Mouse (Mus musculus) c-Kit-positive CD71-positive TER-119-negative erythroid progenitor cells, embryonic 14.5 days (primary cell): ENCODE results near the gene Robo2.

Experiments used
- DNase-seq: peaks from one replicate; pipeline ENCODE4 v3.0.0-alpha.2; 2013; ENCODE audit warnings: low read depth

Robo2 gene

DNA sequence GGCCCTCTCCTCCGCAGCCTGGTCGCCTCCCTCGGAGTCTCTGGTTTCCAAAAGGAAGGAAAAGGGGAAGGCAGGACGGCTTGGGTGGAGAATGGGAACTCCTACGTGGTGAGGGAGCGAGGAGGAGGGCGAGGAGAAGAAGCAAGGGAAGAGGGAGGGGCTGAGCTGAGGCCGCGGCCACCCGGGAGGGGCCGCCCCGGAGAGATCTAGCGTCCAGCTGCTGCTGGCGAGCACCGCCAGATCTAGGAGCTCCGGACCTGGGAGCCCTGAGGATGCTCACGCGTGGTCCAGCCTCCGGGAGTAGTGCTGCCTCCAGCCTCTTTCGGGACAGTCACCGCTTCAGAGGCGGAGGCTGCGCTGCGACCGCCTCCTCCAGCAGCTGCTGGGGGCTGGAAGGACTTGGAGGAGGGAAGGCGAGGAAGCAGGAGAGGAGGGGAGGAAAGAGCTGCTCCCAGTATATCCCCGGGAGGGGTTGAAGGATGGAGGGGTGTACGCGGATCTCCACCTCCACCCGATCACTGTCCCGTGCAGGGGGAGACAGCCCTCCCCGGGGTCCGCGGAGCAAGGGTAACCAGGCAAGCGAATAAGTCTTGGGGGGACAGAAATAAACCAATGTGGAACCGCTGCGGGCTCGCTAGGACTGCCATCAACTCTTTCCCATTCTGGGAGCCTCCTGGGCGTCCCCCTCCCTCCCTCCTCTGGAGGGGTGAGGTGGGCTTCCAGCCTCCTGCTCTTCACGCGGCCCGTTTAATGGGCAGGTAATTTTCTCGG, at the start of gene Robo2:
Robo2 (minus strand) TSS at position 345 of the 771 bp plus-strand sequence.
- DNase-seq = no peak

DNA sequence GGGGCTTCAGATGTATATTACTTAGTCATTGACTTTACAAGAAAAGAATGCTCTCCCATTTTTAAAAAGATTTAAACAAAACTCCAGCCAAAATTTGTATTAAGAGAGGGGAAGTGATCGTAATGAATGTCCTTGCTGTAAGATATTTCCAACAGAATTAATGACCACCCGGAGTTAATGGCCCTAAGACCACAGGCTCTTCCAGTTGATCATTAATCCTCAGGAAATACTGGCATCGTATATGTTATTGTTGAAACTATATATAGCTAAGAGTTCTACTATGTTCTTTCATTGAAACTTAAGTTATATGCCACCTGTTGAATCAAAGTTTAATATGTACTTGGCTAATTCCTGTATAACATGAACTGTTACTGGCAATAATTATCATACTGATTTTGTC, 46.5 kb upstream of the Robo2 start:
- no peak for DNase-seq

DNA sequence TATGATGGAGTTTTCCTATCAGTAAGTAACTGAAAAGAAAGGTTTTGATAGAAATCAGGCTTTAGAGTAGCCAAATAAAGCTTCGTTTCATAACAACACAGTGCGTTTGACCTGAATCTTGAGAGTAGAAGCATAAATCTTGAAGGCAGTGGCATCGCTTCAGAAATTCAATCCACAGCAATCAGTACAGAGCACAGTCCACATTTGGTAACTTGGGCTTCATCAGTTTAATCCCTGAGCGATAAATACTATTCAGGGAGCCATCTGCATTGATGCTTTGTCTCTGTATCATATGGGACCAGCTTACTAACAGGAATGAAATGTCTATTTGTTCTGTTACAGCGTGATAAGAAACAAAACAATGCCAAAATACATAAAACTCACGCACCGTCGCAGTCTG, 46.1 kb upstream of the Robo2 start:
- no peak for DNase-seq

DNA sequence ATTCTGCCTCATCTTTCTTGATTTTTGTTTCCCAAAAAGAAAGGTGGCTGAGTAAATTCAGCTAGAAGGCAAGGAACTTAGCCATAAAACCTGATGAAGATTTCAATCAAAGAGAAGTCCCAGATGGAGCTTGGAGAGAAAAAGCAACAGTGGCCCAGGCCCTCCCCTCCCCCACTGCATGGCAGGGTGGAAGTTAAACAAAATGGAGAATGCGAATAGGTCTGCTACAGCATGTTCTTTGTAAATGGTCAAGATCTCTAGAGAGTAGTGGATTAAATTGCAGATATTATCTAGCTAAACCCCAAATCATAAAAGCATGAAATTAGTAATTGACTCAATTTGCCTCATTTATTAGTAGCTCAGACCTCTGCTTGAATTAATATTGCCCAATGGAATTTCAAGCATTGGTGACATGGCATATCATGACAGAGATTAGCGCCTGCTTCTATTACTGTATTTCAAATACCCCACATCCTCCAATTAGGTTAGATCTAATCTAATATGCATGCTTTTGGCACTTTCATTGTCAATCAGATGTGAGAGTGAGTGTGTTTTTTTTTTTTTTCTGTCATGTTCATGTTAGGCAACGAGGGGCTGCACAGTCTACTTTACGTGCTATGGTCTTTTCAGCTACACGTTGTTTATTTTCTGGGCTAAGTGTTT, 45.3 kb upstream of the Robo2 start:
- DNase-seq = no peak

DNA sequence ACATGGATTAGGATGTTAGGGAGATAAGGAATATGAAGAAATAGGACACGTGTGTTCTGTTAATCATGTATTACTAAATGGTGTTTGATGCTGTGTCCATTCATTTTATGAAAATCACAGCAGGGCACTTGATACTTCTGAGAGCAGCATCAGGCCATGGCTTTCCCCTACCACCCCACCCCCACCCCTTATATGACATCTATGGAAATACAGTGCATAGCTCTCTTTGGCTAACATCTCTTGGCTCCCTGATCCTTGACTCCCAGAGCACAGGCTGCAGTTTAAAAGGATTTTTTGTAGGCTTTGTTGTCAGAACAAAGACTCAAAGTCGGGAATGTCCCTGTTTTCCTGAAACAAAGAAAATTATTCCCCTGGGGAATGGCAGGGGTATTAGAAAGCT, 43.6 kb upstream of the Robo2 start:
- DNase-seq = no peak

DNA sequence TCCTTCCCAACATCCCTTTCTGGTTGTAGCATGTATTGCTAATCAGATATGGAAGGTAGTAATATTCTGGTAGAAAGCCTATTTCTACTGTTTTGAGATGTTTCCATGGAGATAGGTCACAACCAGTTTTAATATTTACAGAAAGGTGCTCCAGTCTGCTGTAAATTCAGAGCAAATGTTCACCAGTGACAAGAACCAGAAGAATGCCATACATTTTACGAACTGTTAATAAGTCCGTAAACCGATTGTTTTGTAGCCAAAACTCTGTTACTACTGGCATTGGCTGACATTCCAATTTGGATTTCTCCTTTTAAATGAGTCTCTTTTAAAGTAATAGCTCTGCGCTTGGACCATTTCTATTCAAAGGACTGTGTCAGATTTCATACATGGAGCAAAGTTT, 36.4 kb upstream of the Robo2 start:
- DNase-seq = no peak

DNA sequence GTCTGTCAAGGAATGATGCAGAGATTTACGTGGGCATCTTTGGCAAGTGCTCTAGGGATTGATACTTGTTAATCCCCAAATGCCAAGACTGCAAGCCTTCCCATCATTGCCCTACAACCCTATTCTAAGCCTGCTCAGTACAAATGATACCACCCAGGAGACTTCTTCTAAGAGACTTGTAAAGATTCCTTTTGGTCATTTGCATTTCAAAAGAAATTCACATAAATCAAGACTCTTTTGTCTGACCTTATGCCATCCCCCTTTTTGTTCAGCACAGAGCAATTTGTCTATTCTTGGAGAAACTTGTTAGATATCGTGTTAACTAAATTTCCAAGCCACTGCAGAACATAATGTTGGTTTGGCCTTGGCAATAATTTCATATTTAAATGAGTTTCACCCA, 15.4 kb upstream of the Robo2 start:
- DNase-seq = no peak

DNA sequence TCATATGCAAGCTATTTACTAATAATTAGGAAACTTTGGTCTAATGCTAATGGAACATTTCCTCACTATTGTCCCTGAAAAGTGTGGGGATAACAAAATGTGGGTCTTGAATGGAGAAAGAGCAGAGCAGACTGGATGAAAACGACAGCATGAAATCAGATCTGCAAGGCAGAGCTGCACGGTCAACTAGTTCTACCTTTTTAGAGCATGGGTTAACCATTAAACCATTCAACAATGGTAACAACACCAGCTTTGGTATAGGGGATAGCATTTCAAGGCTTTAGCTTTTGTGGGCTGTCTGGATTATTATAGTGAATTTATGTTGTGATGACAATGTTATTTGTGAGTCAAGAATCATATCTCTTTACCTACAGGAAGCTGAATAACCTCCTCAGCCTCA, 8.7 kb upstream of the Robo2 start:
- no peak for DNase-seq

DNA sequence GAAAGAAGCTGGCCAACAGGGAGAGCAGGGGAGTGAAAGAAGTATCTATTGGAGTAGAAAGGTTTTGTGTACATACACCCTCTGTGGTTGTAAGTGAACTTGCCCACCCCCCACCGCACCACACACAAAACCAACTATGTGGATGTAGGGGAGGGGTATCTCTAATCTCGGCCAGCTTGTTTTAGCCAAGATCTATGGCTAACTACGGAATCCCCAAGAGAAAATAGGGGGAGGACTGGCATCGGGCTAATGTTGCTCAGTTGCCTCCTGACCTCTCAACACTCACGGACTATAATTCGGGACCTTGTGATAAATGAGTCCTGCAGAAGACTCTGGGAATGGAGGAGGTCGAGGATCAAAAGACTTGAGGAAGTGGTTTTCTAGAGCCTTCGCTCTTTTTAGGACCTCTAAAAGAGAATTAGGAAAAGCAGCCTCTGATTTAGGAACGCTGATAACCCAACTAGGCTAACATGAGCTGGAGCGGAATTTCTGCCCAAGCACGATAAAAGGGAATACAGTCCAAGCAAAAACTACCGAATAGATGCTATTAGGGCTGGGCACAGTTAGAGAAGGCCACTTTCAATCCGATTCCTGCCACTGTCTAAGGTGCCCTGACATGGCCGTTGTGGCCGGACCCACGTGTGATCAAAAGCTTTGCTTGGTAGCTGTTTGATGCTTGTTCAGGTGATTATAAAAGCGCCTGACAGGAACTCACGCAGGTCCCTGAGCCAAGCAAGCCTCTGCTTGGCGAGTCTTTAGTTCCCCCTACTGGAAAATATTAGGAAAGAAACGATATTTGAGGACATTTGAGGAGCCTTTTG, 1.1 kb upstream of the Robo2 start:
- no peak for DNase-seq

DNA sequence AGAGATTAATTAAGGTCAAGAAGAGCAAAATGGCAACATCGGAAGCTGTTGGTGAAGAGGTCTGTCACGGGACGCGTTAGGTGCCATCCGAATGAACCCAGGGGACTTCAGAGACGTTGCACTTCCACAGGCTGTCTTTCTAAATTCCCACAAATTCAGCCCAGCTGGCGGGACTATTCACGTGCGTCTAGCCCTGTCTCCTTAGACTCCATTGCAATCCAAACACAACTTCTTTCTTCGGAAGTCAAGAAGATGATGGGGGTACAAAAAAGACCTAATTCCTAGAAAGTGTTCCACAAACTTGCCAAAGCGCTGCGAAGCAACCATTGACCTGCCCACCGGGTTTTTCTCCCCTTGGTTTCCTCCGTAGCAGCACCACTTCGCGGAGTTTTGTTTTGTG, 604 bp downstream of the Robo2 start:
- DNase-seq = no peak

DNA sequence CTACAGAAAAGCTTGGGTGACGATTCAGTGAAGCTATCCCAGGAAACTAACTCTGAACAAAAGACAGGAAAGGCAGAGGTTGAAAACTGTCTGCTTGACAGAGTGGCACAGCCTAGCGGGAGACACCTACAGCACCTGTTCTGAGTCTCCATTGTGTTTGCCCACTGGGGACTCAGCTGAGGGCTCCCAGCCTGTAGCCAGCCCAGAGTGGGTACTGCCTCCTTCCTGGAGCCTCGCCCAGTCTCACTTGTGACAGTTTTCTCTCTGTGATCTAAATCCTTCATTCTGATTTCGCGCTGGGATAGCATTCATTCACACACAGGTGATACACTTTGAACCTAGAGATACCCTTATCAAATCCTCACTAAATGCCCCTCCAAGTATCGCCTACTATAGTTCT, 1.5 kb downstream of the Robo2 start:
- no peak for DNase-seq

DNA sequence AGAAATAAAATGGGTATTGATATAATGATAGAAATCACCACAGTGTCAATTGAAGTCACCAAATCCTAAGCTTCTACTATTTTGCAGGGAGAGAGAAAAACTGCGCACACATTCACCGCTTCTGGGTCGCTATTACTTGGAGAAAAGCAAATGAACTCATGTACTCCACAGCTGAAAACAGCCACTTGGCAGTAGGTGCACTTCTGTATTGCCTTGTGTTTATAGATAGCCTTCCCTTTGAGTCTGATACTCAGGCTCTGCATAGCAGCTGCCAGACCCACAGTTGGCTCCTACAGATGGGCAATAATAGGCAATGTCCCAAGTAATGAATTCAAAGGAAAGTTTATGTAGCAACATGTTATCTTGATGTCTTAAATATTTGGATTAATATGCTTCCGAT, 2.1 kb downstream of the Robo2 start:
- DNase-seq = no peak

DNA sequence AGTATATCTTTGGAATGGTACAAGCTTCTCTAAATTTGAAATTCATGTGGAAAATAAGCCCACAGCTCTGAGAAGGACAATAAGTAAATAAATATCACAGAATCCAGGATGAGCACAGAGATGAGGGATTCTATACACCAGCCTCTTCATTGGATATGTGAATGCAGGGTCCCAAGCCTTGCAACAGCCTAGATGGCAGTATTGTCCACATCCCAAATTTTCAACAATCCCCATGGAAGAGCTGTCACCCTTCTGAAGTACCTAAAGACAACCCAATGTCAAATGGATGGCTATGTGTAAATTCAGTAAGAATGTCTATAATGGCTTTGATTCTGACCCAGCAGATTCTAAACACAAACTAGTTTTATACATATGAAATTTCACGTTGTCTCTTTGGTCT, 3.1 kb downstream of the Robo2 start:
- DNase-seq = no peak

DNA sequence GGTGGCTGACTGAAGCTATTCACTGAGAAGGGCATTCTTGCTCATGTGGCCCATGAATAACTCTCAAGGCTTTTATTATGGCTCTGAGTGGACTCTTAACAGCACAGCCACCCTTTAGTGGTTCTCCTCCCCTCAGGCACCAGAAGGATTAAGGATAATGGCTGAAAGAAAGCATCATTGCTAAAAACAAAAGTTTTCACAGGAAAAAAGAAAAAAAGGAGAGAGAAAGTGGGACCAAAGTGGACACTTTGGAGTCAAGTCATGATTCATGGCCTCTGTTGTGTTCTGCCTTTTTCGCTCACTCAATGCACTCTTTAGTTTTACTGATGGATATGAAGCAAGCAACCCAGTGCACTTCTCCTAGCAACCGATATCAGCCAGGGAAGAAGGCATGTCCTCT, 14.3 kb downstream of the Robo2 start:
- no peak for DNase-seq

DNA sequence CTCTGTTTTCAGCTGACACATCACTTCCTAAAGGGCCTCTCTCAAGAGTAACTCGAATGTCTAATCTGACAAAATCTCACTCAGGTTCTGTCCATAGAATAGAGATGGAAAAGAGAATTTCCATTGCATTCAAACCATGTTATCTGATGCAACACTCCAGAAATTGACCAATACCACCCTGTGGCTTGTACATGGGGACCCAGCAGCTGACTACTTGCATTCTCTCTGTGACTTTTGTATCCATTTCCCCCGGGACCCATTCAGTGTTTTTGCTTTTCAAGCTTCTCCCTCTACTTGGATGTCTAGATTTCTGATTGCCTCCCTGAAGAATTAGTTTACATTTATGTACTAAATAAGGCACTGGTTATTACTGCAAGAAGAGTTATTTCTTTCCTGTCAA, 15.9 kb downstream of the Robo2 start:
- DNase-seq = no peak

DNA sequence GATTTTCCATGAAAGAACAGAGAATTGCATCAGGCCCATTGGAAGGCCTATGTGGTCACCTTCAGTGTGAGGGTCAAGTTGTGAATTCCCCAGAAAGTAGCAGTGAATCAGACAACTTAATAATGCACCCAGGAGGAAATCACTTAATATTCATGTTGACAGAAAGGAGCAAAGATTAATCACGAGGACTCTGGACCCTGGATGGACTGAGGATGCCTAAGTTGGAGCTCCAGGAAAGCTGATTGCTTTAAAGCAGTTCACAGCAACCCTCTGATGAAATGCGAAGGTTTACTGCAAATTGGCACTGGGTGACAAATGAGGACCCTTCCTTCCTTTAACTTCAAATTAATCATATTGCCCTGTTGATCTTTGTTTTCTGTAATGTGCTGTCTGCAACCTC, 32.2 kb downstream of the Robo2 start:
- no peak for DNase-seq

DNA sequence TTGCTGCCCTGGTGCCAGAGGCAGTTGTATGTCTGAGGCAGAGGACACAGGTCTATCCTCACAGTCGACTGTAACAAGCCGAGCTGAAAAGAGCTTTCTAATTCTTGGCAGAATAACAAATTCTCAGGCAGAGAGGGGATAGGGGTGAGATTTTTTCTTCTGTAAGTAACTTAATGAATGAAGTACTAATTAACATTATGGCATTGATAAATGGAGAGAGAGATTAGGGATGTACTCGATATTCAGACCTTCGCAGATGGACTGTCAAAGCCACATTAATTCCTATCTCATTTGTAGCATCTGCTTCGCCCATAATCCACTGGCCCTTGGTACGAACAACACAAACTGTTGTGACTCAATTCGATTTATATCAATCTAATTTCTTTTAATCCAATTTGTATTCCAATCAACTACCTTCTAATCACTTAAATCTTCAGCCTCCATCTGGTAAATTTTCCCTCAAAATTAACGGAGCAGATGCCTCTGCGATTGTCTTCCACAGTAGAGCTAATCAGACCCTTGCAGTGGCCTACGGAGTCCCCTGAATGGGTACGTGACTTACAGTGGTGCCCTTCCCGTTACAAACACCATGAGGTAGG, 36.2 kb downstream of the Robo2 start:
- no peak for DNase-seq

DNA sequence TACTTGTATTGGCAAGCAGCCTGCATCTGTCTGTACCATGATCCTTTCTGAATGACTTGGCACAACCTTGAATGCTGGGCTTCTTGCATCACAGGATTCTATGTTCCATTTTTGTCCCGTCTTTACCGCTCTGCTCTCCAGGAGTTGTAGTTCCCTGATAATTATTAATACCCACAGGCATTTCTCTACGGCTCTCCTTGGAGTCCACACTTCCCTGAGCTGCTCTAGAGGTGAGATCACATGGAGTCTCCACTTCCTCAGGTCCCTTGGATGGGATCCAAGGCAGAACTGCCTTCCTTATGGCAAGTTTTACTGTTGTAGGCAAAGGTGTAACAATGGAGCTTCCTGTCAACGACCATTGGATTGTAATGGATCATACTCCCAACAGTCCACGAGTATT, 37.1 kb downstream of the Robo2 start:
- no peak for DNase-seq

DNA sequence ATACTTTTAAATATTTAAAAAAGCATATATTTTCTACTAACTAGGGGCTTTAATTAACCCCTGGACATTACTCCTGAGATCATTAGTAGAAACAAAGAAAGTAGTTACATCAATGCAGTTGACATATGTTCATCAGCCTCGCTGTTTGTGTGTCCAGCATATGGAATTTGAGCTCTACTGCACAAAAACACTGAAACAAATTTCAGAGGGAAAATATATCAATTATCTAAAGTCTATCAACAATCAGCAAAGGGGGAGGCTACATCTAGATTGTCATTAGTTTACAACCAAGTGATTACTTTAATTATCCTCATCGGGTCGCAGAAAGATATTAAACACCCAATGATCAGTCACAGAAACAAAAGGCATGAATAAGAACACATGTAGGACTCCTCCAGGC, 38.2 kb downstream of the Robo2 start:
- no peak for DNase-seq

DNA sequence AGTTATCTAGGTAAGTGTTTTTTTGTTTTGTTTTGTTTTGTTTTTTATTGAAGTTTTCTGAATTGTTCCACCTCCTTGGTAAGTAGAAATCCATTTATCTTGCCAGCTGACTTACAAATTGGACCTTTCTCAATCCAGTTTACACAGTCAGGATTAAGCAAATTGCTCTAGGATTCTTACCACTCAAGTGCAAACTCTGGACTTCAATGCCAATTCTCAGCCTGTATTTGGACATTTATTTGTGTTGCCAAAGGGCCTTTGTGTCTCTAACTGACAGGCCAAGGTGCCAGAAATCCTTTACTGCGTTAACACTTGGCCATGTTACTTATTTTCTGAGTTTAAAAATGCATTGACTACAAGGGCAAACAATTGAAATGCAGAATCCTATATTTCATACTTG, 38.7 kb downstream of the Robo2 start:
- DNase-seq = no peak

DNA sequence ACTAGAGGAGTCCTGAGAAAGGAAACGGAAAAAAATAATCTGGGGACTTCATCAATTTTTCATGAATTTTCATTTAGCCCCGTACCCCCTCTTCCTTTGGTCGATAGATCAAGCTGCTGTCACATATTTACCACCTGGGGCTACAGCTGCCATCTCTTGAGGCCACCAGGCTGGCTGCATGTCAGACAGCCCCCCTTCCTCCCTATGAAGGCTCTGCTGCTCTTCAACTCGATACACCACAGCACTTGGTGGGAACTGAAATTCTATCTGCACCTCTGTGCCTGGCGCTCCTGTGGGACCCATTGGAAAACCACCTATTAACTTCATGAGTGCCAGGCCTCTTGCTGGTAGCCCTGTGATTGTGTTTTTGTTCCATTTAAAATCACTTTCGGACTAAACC, 63.2 kb downstream of the Robo2 start:
- DNase-seq = no peak

DNA sequence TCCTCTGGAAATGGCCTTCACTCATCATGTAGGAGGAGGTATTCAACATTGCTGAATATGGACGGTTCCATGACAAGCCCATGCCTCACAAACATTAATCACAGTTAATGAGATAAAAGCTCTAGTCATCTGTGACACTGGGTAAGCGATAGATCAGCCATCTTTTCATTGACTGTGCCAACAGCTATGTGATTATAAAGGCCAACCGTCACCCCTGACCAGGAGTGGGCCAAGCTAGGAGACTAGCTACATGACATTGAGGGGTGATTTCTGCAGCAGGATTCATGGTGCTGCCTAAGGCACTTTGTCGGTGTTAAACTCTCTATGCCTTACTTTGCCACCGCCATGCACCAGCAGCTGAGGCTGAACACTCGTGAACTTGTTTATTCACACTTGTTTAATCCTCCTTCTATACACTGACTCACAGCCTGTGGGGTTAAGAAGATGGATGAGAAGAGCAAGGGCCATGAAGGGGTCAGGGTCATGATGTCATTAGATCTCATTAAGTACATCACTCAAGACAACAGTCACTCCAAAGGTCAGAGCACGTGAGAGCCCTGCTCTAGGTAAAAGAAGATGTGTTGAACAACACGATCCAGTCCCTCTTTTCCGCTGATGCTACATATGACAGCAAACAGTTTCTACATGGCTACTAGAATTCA, 72.5 kb downstream of the Robo2 start:
- no peak for DNase-seq
